In the genomic region with DNA sequence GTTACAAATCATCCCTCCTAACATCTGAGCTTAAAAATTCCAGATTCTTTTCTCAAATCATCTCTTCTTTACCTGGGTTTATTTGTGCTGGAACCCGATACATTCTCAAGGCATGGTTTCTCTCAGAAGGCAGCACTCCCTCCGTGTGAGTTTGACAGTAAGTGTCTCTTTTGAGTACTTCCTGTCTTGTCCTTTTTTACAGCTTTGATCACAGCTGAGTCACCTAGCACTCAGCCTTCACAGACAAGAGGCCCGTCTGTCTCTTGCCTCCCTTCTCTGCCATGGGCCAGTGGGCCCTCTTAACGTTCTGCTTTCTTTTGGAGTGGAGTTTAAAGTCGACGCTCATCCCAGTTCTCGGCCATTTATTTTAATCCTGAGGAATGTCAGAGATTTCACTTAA, we compare ENCODE assay signal across 20 mouse cellular contexts.
DNase-seq lines count a peak whose midpoint lies in the region; ATAC-seq lines count a peak whose summit lies in the region.
"Had no signal": no experiment of that assay in that cellular context is flagged by ENCODE, and none has a peak within 500 bp of the region (broad histone marks: within the 10 kb centered on the region; RNA-seq: fewer than 3 reads in every experiment).

No protein-coding gene starts in this region.

- H3K4me3 ChIP-seq in midbrain, embryonic 11.5 days (ENCODE audit: low read depth, low read length), result no peak overlapping the region
- H3K4me3 ChIP-seq: forebrain, embryonic 10.5 days; heart, adult 2 months; heart, embryonic 15.5 days; hindbrain, embryonic 15.5 days; liver, embryonic 12.5 days had no signal

- no peaks in the 10 kb centered on the region for H3K4me1 ChIP-seq in midbrain, embryonic 11.5 days (ENCODE audit: control insufficient read depth, insufficient read depth, low read length)
- H3K4me1 ChIP-seq: forebrain, embryonic 10.5 days; heart, embryonic 15.5 days; hindbrain, embryonic 15.5 days; liver, embryonic 12.5 days had no signal

- WGBS in midbrain, embryonic 11.5 days, result 53% methylated on average over 7 of the region's 7 CpGs

- peak; percentile 59 for DNase-seq in heart, adult 11 months
- no peak for DNase-seq in heart, adult 8-10 months (ENCODE audit: low spot score)
- peak; percentile 70 for DNase-seq in CD4-positive, CD25-positive, alpha-beta regulatory T cell, adult 2 months (ENCODE audit: low read depth, low spot score)
- peak; percentile 34 for DNase-seq in T-cell, adult 2 months (ENCODE audit: low spot score)
- DNase-seq in thymus, postnatal 14 days, result peak; percentile 46
- no peak for DNase-seq in midbrain, embryonic 11.5 days (ENCODE audit: low spot score, missing footprints)
- no peak for DNase-seq in right cerebral cortex, postnatal 14 days
- DNase-seq: cerebellum, adult 9-11 months; gastrocnemius, postnatal 10 days; heart, adult 2 months; heart, postnatal 4 days; lung, embryonic 14.5 days; lung, postnatal 4 days; right cerebral cortex, postnatal 4 days had no signal

- H3K4me2 ChIP-seq in midbrain, embryonic 11.5 days, result no peak overlapping the region
- H3K4me2 ChIP-seq: heart, embryonic 15.5 days; hindbrain, embryonic 15.5 days; liver, embryonic 12.5 days; lung, embryonic 14.5 days had no signal

- no peak overlapping the region for H3K27ac ChIP-seq in midbrain, embryonic 11.5 days (ENCODE audit: low read depth, low read length)
- H3K27ac ChIP-seq: forebrain, embryonic 10.5 days; heart, adult 2 months; heart, embryonic 15.5 days; hindbrain, embryonic 15.5 days; liver, embryonic 12.5 days had no signal

- no peak overlapping the region for H3K9ac ChIP-seq in midbrain, embryonic 11.5 days (ENCODE audit: low read length)
- H3K9ac ChIP-seq: heart, embryonic 15.5 days; hindbrain, embryonic 15.5 days; liver, embryonic 12.5 days; lung, embryonic 14.5 days had no signal

- no peaks in the 10 kb centered on the region for H3K36me3 ChIP-seq in midbrain, embryonic 11.5 days (ENCODE audit: control insufficient read depth, insufficient read depth, low read length)
- H3K36me3 ChIP-seq: forebrain, embryonic 10.5 days; G1E; heart, embryonic 15.5 days; hindbrain, embryonic 15.5 days; liver, embryonic 12.5 days had no signal

- no peaks in the 10 kb centered on the region for H3K9me3 ChIP-seq in midbrain, embryonic 11.5 days (ENCODE audit: control insufficient read depth, low read length)
- H3K9me3 ChIP-seq: forebrain, embryonic 10.5 days; G1E; heart, embryonic 15.5 days; hindbrain, embryonic 15.5 days; liver, embryonic 12.5 days had no signal

- no peak for ATAC-seq in midbrain, embryonic 11.5 days (ENCODE audit: low FRiP score)
- ATAC-seq: intestine, postnatal 0 days; liver, embryonic 12.5 days had no signal

- no peaks in the 10 kb centered on the region for H3K27me3 ChIP-seq in midbrain, embryonic 11.5 days (ENCODE audit: control insufficient read depth, insufficient read depth, low read length)
- H3K27me3 ChIP-seq: heart, embryonic 15.5 days; hindbrain, embryonic 15.5 days; liver, embryonic 12.5 days had no signal

Comparison
In these comparisons a context has a peak if more than half of its experiments do, and no peak if none do; other contexts are left out.
1. DNase-seq: peak in heart, adult 11 months (single experiment), CD4-positive, CD25-positive, alpha-beta regulatory T cell, adult 2 months (single experiment), T-cell, adult 2 months (single experiment) and thymus, postnatal 14 days (single experiment); none in heart, adult 8-10 months (single experiment), midbrain, embryonic 11.5 days (single experiment) and right cerebral cortex, postnatal 14 days (single experiment).